Mouse (Mus musculus): ENCODE measurements around the gene Ngf. TPM values are rescaled to one million over a fixed set of nuclear protein-coding genes. Genes with fewer than 3 reads are reported as not detected.

Ngf gene
- total and polyA plus RNA-seq, 3 experiments = not detected

DNA sequence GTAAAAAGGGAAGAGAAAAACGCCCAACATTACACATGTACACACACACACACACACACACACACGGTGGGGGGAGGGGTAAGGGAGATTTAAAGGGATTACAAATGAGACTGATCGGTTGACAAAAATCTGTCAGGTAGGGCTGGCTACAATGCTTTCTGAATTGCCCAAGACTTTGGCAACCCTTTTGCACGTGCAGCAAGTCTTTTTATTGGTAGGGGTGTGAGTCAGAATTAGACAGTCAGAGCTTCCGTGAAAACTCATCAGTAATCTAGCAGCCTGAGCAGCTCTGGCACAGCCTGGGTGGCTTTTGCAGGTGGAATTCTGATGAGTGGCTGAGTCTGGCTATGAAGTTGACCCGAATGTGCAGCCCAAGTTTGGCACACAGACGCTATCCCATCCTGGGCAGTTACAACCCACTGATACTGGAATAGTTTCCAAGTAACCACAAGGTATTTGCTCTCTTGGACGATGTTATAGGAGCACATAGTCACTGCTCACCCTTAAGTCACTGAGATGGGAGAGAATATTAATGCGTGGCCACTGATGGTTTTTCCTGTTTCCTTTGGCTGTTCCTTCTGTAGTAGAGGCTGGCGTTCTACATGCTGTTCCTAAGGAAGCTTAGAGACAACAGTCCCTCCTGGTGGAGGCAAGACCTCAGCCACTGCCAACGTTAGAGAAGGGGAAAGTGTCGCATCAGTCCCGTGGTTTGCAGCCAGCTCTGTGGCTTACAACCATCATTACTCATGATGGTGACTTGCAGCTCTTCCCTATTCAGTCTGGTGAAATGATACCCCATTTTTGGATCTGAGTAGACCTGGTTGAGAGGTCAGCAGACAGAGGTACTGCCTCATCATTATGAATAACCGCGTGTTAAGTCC, 4.8 kb downstream of the Ngf start:
- DNase-seq (ENCODE audit: extremely low read depth) = no peak
- no peaks in the 10 kb centered on the region for H3K4me1 ChIP-seq (ENCODE audit: control insufficient read depth in 1 of 2, insufficient read depth in 2 of 2)
- no peak overlapping the region for H3K4me3 ChIP-seq (replicated peaks in 1 of 3; ENCODE audit: low read depth in 2 of 3, low read length in 2 of 3, poor library complexity in 1 of 3)
- no peaks in the 10 kb centered on the region for H3K36me3 ChIP-seq (replicated peaks in 1 of 2; ENCODE audit: control insufficient read depth in 1 of 2, insufficient read depth in 1 of 2, low read length in 1 of 2)
- no peak overlapping the region for H3K4me2 ChIP-seq (ENCODE audit: insufficient read depth, low read depth, poor library complexity, severe bottlenecking)
- H3K27me3 ChIP-seq (replicated peaks) = no peaks in the 10 kb centered on the region
- no peak for TF ChIP-seq UBTF (IDR thresholded peaks at IDR 0.05; ENCODE audit: low read depth, low read length)
- TF ChIP-seq MEF2A (IDR thresholded peaks at IDR 0.05; ENCODE audit: borderline replicate concordance, low read depth, low read length) = no peak
- no peak for TF ChIP-seq GABPA (IDR thresholded peaks at IDR 0.05; ENCODE audit: insufficient replicate concordance, low read depth, low read length)
- no peak for TF ChIP-seq SMC3 (IDR thresholded peaks at IDR 0.05; ENCODE audit: low read depth, low read length)
- TF ChIP-seq NRF1 (IDR thresholded peaks at IDR 0.05; ENCODE audit: low read depth, low read length) = no peak
- TF ChIP-seq PAX5 (IDR thresholded peaks at IDR 0.05; ENCODE audit: low read length) = no peak
- TF ChIP-seq JUN (IDR thresholded peaks at IDR 0.05; ENCODE audit: insufficient read depth, low read depth, low read length) = no peak
- TF ChIP-seq NELFE (IDR thresholded peaks at IDR 0.05; ENCODE audit: low read depth, low read length) = no peak
- TF ChIP-seq POLR2A (IDR thresholded peaks at IDR 0.05; ENCODE audit: low read depth, low read length) = no peak
- no peak overlapping the region for H3K27ac ChIP-seq (ENCODE audit: insufficient read depth, low read depth)
- H3K9me3 ChIP-seq (replicated peaks; ENCODE audit: low read length) = peaks cover 3% of the 10 kb centered on the region
- no peak overlapping the region for H3K9ac ChIP-seq (ENCODE audit: insufficient read depth, low read depth)
- no peaks in the 10 kb centered on the region for H3K79me2 ChIP-seq (replicated peaks; ENCODE audit: control insufficient read depth, extremely low read depth, insufficient read depth, poor library complexity, severe bottlenecking)
- dilution Hi-C loops (cut with MboI; ENCODE audit: extremely low pct_ligation_motif_present, extremely low pct_unique_long_range_greater_than_20kb, low sequenced_read_pairs) (no loop called here), in situ Hi-C loops (cut with MboI; ENCODE audit: low pct_ligation_motif_present, low pct_unique_long_range_greater_than_20kb, low sequenced_read_pairs) (loop anchor here (25.0 kb wide), 1 partner anchor 213 kb away; no protein-coding TSS in a partner anchor)

GRCm38 (mm10) chr3:102477917-102478694, 8.4 kb downstream of the Ngf start:
- Histone ChIP-seq H3K9ac (ENCODE audit: insufficient read depth, low read depth) (no peak overlapping the region), H3K4me1 (ENCODE audit: control insufficient read depth in 1 of 2, insufficient read depth in 2 of 2) (no peaks in the 10 kb centered on the region), H3K9me3 (replicated peaks; ENCODE audit: low read length) (peaks cover 3% of the 10 kb centered on the region), H3K27me3 (replicated peaks) (no peaks in the 10 kb centered on the region), H3K4me3 (replicated peaks in 1 of 3; ENCODE audit: low read depth in 2 of 3, low read length in 2 of 3, poor library complexity in 1 of 3) (no peak overlapping the region), H3K79me2 (replicated peaks; ENCODE audit: control insufficient read depth, extremely low read depth, insufficient read depth, poor library complexity, severe bottlenecking) (no peaks in the 10 kb centered on the region), H3K4me2 (ENCODE audit: insufficient read depth, low read depth, poor library complexity, severe bottlenecking) (no peak overlapping the region), H3K27ac (ENCODE audit: insufficient read depth, low read depth) (no peak overlapping the region), H3K36me3 (replicated peaks in 1 of 2; ENCODE audit: control insufficient read depth in 1 of 2, insufficient read depth in 1 of 2, low read length in 1 of 2) (no peaks in the 10 kb centered on the region)
- in situ Hi-C loops (cut with MboI; ENCODE audit: low pct_ligation_motif_present, low pct_unique_long_range_greater_than_20kb, low sequenced_read_pairs) = loop anchor here (25.0 kb wide), 1 partner anchor 209 kb away; no protein-coding TSS in a partner anchor
- dilution Hi-C loops (cut with MboI; ENCODE audit: extremely low pct_ligation_motif_present, extremely low pct_unique_long_range_greater_than_20kb, low sequenced_read_pairs) = no loop called here
- no peak for DNase-seq (ENCODE audit: extremely low read depth)
- TF ChIP-seq E2F4 (IDR thresholded peaks at IDR 0.05; ENCODE audit: insufficient replicate concordance, low read depth, low read length) (no peak), PAX5 (IDR thresholded peaks at IDR 0.05; ENCODE audit: low read length) (no peak), MAFK (IDR thresholded peaks at IDR 0.05; ENCODE audit: insufficient replicate concordance, low read length) (no peak), RCOR1 (conservative IDR thresholded peaks at IDR 0.05; ENCODE audit: low read depth, low read length) (no peak)
